Mouse (Mus musculus) neural tube, embryonic 13.5 days (tissue): ENCODE results near the gene Clpsl2. TPM values are rescaled to one million over a fixed set of nuclear protein-coding genes. Genes with fewer than 3 reads are reported as not detected.

ENCODE experiments used
- ATAC-seq: fragments of 200-750 bp; cut with Nextera tagmentation; 2 replicates; pipeline ENCODE4 v1.8.0; 2017; ENCODE audit warnings: low read depth, mild to moderate bottlenecking, moderate TSS enrichment, moderate library complexity
- H3K27ac ChIP-seq: fragments of 300-500 bp; sonication (generic); replicated peaks from 2 replicates; pipeline ENCODE4 v1.5.1; 2015; ENCODE audit warnings: moderate library complexity, mild to moderate bottlenecking, inconsistent platforms
- H3K27me3 ChIP-seq: fragments of 300-500 bp; sonication (generic); 2 replicates; pipeline ENCODE4 v1.6.1; 2015; ENCODE audit warnings: mild to moderate bottlenecking, inconsistent platforms
- H3K36me3 ChIP-seq: fragments of 300-500 bp; sonication (generic); 2 replicates; pipeline ENCODE4 v1.6.1; 2015; ENCODE audit warnings: mild to moderate bottlenecking, inconsistent platforms
- H3K4me1 ChIP-seq: fragments of 300-500 bp; sonication (generic); replicated peaks from 2 replicates; pipeline ENCODE4 v1.6.1; 2015; ENCODE audit warnings: inconsistent platforms
- H3K4me2 ChIP-seq: fragments of 300-500 bp; sonication (generic); 2 replicates; pipeline ENCODE4 v1.6.1; 2015; ENCODE audit warnings: inconsistent platforms, mild to moderate bottlenecking, moderate library complexity
- H3K4me3 ChIP-seq: fragments of 300-500 bp; sonication (generic); 2 replicates; pipeline ENCODE4 v1.5.1; 2015; ENCODE audit warnings: mild to moderate bottlenecking, inconsistent platforms
- H3K9ac ChIP-seq: fragments of 300-500 bp; sonication (generic); 2 replicates; pipeline ENCODE4 v1.6.1; 2015; ENCODE audit warnings: moderate library complexity, mild to moderate bottlenecking, inconsistent platforms
- H3K9me3 ChIP-seq: fragments of 300-500 bp; sonication (generic); 2 replicates; pipeline ENCODE4 v1.6.1; 2016; ENCODE audit warnings: inconsistent platforms
- WGBS: fragments of 180-500 bp; shearing (Covaris S2); methylation state at CpG from one replicate; pipeline ENCODE4 v1.1.7; 2015; 5-methylcytosine and 5-hydroxymethylcytosine counted together
- polyA plus RNA-seq: library from polyadenylated mRNA; unstranded; fragments of >200 nt; fragmentation: Nextera tagmentation; extraction: Ambion mirVana; gene quantifications from 2 replicates; pipeline ENCODE4 v1.2.1, GENCODE M21; 2015

Clpsl2 gene
- polyA plus RNA-seq, 1 experiment from 2014 or later, result not detected

DNA sequence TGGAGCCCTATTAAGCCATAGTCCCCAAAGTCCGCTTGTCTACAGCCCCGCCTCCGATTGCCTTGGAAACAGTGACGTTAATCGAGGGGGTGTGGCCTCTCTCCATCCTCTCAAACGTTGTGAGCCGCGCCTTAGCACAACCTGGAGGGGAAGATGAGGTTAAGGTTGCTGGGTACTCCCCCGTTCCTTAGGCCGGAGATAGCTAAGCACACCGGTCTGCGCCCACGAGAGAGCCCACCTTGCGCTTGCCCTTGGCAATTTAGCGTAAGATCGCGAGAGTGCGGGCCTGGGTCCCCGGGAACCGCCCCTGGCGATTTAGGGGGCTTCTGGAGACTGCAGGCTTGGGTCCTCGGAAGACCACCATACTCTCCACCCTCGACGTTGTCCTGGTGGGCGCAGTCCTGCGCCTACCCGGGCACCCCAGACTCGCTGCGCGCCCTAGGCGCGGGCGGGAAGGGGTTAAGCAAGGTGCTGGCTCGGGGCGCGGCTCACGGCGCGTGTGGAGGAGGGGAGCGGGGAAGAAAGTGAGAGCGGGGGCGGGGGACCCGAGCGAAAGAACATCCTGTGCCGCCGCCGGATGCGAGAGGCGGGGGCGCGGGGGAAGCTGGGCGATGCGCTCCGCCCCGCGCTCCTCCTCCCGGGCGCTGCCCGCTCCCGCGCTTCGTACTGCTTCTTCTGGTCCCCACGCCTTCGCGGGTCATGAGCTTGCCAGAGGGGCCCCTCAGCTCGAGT is 26.4 kb upstream of the Clpsl2 start:
- Histone ChIP-seq H3K27ac (peak overlapping the region; percentile 92), H3K4me3 (peak overlapping the region; percentile 74), H3K9ac (peak overlapping the region; percentile 89), H3K36me3 (no peaks in the 10 kb centered on the region), H3K27me3 (peaks cover 56% of the 10 kb centered on the region), H3K4me1 (peaks cover 31% of the 10 kb centered on the region), H3K4me2 (peak overlapping the region; percentile 95), H3K9me3 (no peaks in the 10 kb centered on the region)
- peak; percentile 85 for ATAC-seq
- WGBS, result 0% methylated on average over 66 of the region's 66 CpGs

DNA sequence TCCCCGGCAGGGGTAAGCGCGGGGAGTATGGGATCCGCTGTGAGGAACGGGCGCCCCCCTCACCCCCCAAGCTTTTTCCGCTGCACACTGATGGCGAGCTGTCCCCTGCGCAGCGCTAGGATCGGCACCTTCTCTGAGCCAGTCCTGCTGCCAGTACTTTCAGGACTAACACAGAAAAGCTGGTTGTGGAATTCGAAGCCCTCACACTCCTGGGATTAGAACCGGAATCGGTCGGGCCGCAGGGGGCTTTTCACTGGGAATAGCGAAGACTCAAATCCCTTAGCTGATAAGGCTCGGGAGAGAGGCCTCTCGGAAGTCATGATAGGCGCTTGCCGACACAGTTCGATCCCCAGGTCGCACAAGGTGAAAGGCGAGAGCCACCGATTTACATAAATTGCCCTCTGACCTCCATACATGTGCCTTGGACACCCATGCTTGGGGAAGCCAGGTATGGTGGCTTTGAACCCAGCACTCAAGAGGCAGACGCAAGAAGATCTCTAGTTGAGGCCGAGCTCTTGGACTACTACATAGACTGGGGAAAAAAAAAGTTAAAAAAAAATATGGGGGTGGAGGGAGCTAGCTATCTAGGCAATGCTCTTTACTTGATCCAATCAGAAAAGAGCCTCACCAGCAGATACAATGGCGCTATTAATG is 25.7 kb upstream of the Clpsl2 start:
- peaks cover 27% of the 10 kb centered on the region for H3K4me1 ChIP-seq
- H3K4me2 ChIP-seq, result peak overlapping the region; percentile 95
- H3K9ac ChIP-seq, result peak overlapping the region; percentile 89
- H3K27me3 ChIP-seq, result peaks cover 59% of the 10 kb centered on the region
- no peaks in the 10 kb centered on the region for H3K36me3 ChIP-seq
- no peak; the same call in 1 of the 2 replicates for ATAC-seq
- WGBS, result 8% methylated on average over 28 of the region's 28 CpGs
- no peaks in the 10 kb centered on the region for H3K9me3 ChIP-seq
- peak overlapping the region; percentile 74 for H3K4me3 ChIP-seq
- peak overlapping the region; percentile 92 for H3K27ac ChIP-seq

DNA sequence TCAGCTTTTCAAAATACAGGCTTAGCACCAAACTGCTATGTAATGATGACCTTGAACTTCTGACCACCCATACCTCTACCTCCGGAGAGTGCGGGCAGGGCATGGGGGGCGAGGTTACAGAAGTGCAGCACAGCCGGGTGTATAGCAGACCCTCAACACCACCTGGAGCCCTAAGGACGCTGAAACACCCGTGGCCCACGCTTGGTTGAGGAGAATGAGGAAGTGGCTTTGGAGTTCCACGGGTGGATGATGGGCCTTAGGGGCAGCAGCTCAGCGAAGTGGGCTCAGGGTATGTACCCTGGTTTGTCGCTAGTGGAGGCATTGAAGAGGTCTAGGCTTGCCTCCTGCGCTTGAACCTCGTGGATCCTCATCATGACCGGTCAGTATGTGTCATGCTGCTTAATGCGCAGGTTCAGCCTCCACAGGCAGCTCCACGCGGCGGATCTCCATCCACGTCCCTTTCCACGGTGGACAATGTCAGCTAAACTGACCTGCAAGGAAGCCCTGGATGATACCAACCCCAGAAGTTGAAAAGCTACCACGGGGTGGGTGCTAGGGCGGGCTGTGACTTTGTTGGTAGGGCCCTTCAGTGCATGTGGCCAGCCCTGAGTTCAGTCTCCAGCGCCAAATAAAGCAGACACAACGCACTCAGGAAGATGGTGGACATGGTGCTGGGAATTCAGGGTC is 25.1 kb upstream of the Clpsl2 start:
- Histone ChIP-seq H3K27ac (no peak overlapping the region), H3K27me3 (peaks cover 57% of the 10 kb centered on the region), H3K4me2 (peak overlapping the region; percentile 95), H3K9me3 (no peaks in the 10 kb centered on the region), H3K4me3 (no peak overlapping the region), H3K4me1 (peaks cover 22% of the 10 kb centered on the region), H3K36me3 (no peaks in the 10 kb centered on the region), H3K9ac (no peak overlapping the region)
- 87% methylated on average over 23 of the region's 23 CpGs for WGBS
- no peak for ATAC-seq

DNA sequence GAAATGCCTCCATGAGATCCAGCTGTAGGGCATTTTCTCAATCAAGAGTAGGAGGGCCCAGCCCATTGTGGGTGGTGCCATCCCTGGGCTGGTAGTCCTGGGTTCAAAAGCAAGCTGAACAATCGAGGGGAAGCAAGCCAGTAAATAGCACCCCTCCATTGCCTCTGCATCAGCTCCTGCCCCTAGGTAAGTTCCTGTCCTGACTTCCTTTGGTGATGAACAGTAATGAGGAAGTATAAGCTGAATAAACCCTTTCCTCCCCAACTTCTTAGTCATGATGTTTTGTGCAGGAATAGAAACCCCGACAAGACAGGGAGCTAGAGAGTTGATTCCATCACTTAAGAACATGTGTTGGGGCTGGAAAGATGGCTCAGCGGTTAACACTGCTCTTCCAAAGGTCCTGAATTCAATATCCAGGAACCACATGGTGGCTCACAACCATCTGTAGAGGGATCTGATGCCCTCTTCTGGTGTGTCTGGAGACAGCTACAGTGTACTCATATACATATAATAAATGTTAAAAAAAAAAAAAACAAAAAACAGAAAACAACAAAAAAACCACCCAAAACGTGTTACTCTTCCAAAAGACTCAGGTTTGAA is 24.3 kb upstream of the Clpsl2 start:
- Histone ChIP-seq H3K4me1 (peaks cover 22% of the 10 kb centered on the region), H3K27me3 (peaks cover 51% of the 10 kb centered on the region), H3K27ac (no peak overlapping the region), H3K9me3 (no peaks in the 10 kb centered on the region), H3K4me3 (no peak overlapping the region), H3K4me2 (no peak overlapping the region), H3K36me3 (no peaks in the 10 kb centered on the region), H3K9ac (no peak overlapping the region)
- WGBS, result 74% methylated on average over 4 of the region's 4 CpGs
- no peak for ATAC-seq

DNA sequence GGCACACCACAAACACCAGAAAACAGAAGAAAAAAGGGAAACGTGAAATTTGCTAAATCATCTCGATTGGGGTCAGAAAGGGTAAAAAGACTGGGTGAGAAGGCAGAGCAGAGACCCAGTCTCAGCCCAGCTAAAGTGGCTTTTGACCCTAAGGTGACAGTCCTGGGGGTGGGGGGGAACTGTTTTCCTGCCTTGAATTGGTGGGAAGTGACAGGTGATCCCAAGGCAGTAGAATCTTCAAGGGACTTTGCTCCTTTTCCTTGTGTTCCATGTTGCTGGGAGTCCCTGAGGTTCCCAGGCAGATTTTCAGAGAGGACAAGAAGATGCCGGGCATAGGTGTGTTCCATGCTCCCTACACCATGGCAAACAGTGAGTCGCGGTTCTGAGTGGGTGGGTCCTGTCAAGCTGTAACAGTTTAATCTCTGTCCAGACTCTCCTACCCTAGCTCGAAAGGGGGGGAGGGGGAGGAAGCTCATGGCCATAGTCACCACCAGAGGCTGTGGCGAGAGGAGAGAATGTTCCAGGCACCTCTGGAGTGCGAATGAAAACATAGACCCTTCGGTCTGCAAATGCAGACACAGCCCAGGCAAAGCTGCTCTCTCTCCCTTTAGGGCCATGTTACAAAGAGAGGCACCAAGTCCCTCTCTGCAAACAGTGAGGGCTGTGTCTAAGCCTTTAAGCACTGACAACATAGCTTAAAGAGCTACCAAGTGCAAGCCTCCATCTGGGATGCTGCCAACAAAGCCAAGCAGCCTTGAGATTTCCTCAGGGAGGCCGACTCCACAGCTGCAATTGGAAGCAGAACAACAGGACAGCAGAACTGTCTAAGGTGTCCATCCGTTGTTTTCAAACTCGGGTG is 21.8 kb upstream of the Clpsl2 start:
- Histone ChIP-seq H3K27ac (0 out of 2 replicates have a peak overlapping the region, but pooled peaks have one; percentile 28), H3K27me3 (peaks cover 37% of the 10 kb centered on the region), H3K4me2 (peak overlapping the region; percentile 21), H3K9me3 (no peaks in the 10 kb centered on the region), H3K9ac (no peak overlapping the region), H3K4me3 (no peak overlapping the region), H3K36me3 (no peaks in the 10 kb centered on the region), H3K4me1 (peaks cover 21% of the 10 kb centered on the region)
- ATAC-seq, result no peak
- WGBS, result 52% methylated on average over 12 of the region's 12 CpGs

DNA sequence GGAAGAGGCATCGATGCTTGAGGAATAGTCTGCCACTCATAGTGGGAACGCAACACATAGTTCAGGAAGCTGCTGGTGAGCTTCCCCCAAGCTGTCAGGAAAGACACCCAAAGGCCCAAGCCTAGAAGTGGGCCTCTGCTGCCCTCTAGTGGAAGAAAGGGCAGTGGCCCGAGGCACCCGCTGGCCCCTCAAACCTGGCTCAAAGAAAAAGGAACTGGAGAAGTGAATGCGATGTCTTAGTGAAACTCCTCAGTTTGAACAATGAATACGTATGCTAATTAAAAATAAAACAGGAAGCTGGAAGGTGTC is 21.2 kb upstream of the Clpsl2 start:
- Histone ChIP-seq H3K4me3 (no peak overlapping the region), H3K27ac (0 out of 2 replicates have a peak overlapping the region, but pooled peaks have one; percentile 28), H3K9me3 (no peaks in the 10 kb centered on the region), H3K36me3 (no peaks in the 10 kb centered on the region), H3K4me2 (peak overlapping the region; percentile 21), H3K4me1 (peaks cover 19% of the 10 kb centered on the region), H3K9ac (no peak overlapping the region), H3K27me3 (peaks cover 40% of the 10 kb centered on the region)
- 5% methylated on average over 6 of the region's 6 CpGs for WGBS
- peak; percentile 59; the same call in 1 of the 2 replicates for ATAC-seq

DNA sequence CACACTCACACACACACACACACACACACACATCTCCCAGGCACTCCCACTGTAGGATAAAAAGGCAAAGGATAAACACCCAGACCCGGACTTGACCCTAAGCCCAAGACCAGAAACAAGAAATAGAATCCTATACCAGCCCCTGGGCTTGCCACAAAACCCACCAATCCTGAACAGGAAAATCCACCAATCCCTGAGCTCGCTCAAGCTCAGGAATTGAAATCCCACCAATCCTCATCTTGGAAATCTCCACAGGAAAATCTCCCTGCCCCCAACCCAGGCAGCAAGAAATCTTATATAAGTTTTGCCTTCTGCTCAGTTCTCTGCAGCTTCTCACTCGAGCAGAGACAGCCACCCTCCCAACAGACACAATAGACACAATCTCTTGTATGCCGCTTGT is 20.1 kb upstream of the Clpsl2 start:
- Histone ChIP-seq H3K9me3 (no peaks in the 10 kb centered on the region), H3K4me2 (no peak overlapping the region), H3K27me3 (peaks cover 32% of the 10 kb centered on the region), H3K4me3 (no peak overlapping the region), H3K9ac (no peak overlapping the region), H3K4me1 (peaks cover 14% of the 10 kb centered on the region), H3K27ac (no peak overlapping the region), H3K36me3 (no peaks in the 10 kb centered on the region)
- WGBS, result 76% methylated on average over 4 of the region's 4 CpGs
- ATAC-seq, result no peak

DNA sequence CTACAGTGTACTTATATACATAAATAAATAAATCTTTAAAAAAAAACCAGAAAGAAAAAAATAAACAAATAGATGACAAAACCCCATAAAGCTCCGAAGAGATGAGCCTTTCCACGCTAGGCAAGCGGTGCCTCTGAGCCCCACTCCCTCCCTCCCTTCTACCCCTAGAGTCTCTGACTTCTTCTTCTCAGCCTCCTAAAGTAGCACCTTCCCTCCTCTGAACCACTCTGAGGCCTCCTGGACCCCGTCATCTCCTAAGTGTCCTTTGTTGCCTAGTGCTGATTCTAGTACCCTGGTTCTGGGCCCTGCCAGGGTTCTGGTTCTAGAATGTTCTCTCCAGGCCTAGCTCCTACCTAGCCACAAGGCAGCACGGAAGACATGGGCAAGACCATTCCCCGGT is 18.7 kb upstream of the Clpsl2 start, which contains the start of gene Armc12:
Armc12 (plus strand) TSS at position 301 of the 400 bp plus-strand sequence.
- no peak within 1 kb of the TSS for H3K4me2 ChIP-seq
- no peak within 1 kb of the TSS for H3K4me3 ChIP-seq
- H3K27ac ChIP-seq, result no peak within 1 kb of the TSS
- no peak within 1 kb of the TSS for H3K9ac ChIP-seq
- H3K27me3 ChIP-seq, result peaks cover 24% of the 10 kb centered on the region
- H3K4me1 ChIP-seq, result peaks cover 14% of the 10 kb centered on the region
- no peak for ATAC-seq
- 82% methylated on average over 6 of the region's 6 CpGs for WGBS
- no peaks in the 10 kb centered on the region for H3K36me3 ChIP-seq
- no peaks in the 10 kb centered on the region for H3K9me3 ChIP-seq

DNA sequence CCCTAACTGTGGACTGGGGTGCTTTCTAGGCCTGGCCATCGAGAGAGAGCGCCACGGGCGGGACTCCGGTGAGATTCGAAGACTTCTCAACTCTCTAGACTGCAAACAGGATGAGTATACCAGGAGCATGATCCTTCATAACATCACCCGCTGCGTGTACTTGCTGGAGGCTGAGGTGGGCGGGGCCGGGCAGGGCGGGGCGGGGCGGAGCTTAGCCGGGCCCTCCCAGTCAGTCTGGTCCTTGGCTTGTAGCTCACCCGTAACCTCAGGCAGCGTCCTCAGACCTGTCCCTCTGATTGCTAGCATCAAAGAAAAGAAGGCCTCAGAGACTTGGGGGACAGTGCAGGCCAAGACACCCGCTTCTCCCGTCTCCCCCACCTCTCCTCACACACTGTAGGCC is 17.3 kb upstream of the Clpsl2 start:
- H3K9ac ChIP-seq, result no peak overlapping the region
- no peak overlapping the region for H3K4me3 ChIP-seq
- no peak overlapping the region for H3K4me2 ChIP-seq
- H3K27me3 ChIP-seq, result peaks cover 24% of the 10 kb centered on the region
- H3K36me3 ChIP-seq, result no peaks in the 10 kb centered on the region
- WGBS, result 14% methylated on average over 18 of the region's 18 CpGs
- no peaks in the 10 kb centered on the region for H3K9me3 ChIP-seq
- no peak for ATAC-seq
- H3K27ac ChIP-seq, result no peak overlapping the region
- peaks cover 14% of the 10 kb centered on the region for H3K4me1 ChIP-seq

DNA sequence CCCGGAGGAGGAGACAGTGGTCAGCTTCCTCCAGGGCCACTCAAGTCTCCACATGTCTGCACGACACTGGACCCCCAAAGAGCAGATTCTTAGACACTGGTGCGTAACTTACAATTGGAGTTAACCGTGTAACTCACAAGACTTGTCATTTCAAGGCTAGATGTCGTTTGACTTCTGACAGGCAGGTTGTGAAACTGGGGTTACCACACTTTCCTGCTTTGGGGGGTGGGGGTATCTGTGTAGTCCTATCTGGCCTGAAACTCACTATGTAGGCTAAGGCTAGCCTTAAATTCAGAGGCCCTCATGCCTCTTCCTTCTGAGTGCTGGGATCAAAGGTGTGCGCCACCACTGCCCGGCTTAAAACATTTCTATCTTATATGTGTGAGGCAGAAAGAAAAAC is 16.7 kb upstream of the Clpsl2 start:
- WGBS, result 86% methylated on average over 7 of the region's 7 CpGs
- Histone ChIP-seq H3K27me3 (peaks cover 19% of the 10 kb centered on the region), H3K4me1 (peaks cover 10% of the 10 kb centered on the region), H3K27ac (no peak overlapping the region), H3K9ac (no peak overlapping the region), H3K4me2 (no peak overlapping the region), H3K9me3 (no peaks in the 10 kb centered on the region), H3K4me3 (no peak overlapping the region), H3K36me3 (no peaks in the 10 kb centered on the region)
- ATAC-seq, result no peak

DNA sequence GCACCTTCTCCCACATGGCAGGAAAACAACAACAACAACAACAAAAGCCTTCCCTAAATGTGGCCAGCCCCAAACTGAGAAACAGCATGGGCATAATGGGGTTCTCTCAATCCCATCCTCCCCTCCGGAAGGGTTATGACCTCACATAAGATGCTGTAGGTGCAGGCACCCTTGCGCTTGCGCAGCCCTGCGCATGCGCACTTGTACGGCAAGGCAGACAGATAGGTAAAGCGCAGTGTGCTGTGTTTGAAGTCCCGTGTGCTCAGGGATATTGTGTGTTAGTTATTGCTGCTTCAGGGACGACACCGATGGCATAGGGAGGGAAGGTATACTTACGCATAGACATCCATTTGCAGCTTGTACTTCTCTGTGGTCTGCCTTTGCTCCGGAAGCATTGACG is 15.9 kb upstream of the Clpsl2 start:
- no peak for ATAC-seq
- WGBS, result 92% methylated on average over 13 of the region's 13 CpGs
- Histone ChIP-seq H3K9ac (no peak overlapping the region), H3K27me3 (peaks cover 16% of the 10 kb centered on the region), H3K4me3 (no peak overlapping the region), H3K9me3 (peaks cover 4% of the 10 kb centered on the region; the same call in 1 of the 2 replicates), H3K4me2 (no peak overlapping the region), H3K4me1 (peaks cover 6% of the 10 kb centered on the region), H3K36me3 (no peaks in the 10 kb centered on the region), H3K27ac (no peak overlapping the region)
